Mouse (Mus musculus) CD4-positive helper T cell, adult 2 months (primary cell): ENCODE results near the gene C530008M17Rik.
"Not testable (repeated sequence)": the region's sequence is repeated elsewhere in the genome, so short reads cannot be mapped to it uniquely, and the experiment has no call there.

ENCODE experiments used
- DNase-seq: peaks from one replicate; pipeline ENCODE4 v3.0.0-alpha.2; 2012; ENCODE audit warnings: low read depth, missing footprints, low spot score

The C530008M17Rik gene

GRCm38 (mm10) chr5:76904713-76905404 is 248.5 kb downstream of the C530008M17Rik start:
- peak; percentile 46 for DNase-seq

- DNase-seq = peak; percentile 97
Observed at GRCm38 (mm10) chr5:76905405-76906154, 249.3 kb downstream of the C530008M17Rik start, which contains the start of gene Aasdh. TSS of gene Aasdh (minus strand) at chr5:76905514.

- no peak for DNase-seq
Observed at GRCm38 (mm10) chr5:76906155-76906499, 249.8 kb downstream of the C530008M17Rik start.

- DNase-seq = no peak
Observed at GRCm38 (mm10) chr5:76910807-76911206, 254.5 kb downstream of the C530008M17Rik start.

GRCm38 (mm10) chr5:76912522-76912921 is 256.2 kb downstream of the C530008M17Rik start:
- not testable (repeated sequence) for DNase-seq

- no peak for DNase-seq
Observed at GRCm38 (mm10) chr5:76922833-76923232, 266.5 kb downstream of the C530008M17Rik start.
